Mouse (Mus musculus) layer of hippocampus, adult 9-10 months (tissue): ENCODE data around the gene Trub1.

Source experiments
- DNase-seq: peaks from one replicate; pipeline ENCODE4 v3.0.0; 2022; ENCODE audit warnings: low spot score

Gene Trub1

GRCm38 (mm10) chr19:57498110-57498743 lies 45.5 kb downstream of the Trub1 start:
- DNase-seq, result no peak

DNA sequence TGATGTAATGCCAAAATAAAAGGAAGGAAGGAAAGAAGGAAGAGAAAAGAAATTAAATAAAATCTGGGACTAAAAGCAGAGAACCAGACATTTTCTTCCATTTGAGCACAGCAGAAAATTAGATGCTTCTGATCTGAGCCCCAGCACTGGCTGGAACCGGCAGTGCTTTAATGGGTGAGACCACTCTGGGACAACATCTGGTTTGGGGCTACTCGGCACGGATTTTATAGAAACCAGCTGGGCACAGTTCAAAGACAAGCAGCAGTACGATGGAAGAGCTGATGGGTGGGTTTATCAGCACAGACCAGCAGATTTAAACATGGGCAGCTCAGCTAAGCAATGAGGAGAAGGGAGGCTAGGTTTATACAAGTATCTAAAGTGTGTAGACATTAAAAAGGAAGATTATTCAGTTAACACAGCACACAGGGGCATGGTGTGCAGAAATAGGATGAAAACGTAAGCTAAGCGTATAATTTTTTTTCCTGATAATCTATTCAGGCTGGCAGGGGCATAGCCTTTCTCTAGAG lies 46.2 kb downstream of the Trub1 start:
- DNase-seq, result no peak

DNA sequence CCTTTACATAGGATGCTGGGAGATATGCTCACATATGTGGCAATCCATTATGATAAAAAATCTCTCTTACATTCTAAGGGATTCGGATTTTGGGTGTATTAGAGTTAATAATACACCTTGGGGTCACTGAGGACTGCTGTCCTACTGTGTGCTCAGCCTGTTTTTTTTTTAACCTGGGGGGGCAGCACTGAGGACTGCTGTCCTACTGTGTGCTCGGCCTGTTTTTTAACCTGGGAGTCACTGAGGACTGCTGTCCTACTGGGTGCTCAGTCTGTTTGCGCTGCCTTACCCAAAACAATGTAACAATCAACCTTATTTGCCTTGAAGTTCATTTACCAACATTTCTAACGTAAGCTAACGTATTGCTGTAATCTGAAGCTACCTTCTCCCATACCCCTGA lies 47.5 kb downstream of the Trub1 start:
- DNase-seq, result no peak

DNA sequence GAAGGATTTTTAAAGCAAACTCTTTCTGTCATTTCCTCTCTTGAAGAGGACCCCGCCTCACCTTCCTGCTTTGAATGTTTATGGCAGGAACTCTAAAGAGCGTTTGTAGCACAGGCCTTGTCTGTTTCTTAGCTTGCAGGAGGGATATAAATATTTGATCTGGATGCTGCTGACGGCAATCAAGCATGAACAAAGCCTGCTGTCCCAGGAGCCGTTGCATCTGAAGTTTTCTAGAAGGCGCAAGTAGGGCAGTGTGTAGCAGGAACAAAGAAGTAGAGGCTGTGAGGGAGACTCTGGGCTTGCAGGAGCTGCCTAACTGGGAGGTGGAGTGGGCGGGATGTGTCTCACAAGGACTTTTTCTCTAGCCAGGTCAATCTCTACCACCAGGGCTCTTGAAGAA lies 50.4 kb downstream of the Trub1 start:
- DNase-seq, result no peak

GRCm38 (mm10) chr19:57505048-57505932 lies 52.6 kb downstream of the Trub1 start:
- DNase-seq, result no peak

DNA sequence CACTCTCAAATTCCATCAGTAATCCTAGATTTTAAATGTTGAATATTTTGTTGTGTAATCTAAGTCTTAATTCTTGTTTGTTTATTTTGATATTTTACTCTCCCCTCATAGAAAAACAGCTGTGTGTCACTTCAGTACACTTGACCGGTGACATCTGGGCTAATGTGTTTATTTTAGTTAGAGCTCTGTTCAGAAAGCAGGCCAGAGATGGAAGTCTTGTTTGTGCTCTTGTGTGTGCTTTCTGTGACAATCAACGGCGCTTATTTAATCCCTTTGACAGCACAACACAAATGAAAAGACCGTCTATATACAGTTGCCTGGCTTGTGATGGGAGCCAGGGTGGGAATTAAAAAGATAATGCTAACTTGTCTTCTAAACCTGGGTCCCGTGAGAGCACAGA lies 53.9 kb downstream of the Trub1 start:
- no peak for DNase-seq

GRCm38 (mm10) chr19:57508261-57508788 lies 55.6 kb downstream of the Trub1 start:
- DNase-seq, result no peak

DNA sequence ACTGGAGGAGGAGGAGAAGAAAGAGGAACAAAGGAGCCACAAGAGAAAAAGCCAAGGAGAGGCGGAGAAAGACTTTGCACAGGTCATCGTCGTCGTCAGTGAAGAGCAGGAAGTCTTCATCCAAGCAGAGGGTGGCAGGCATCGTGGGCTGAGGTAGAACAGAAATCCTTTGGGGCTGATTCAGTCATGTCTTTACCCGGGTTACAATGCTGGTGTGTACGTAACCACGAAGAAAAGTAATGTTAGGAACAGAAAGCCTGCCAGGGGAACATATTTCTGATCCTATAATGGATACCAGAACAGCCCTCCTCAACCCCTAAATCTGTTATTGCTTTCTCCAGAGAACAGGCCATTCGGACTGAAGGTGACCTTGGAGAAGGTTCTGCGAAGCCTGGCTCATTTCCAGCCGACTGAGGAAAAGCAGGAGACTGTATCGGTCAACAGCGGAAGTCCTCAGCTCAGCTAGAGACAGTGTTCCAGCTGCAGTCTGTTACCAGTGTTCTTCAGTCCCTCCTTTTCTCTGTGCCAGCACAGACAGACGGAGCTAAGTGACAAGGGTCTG lies 57.1 kb downstream of the Trub1 start:
- no peak for DNase-seq

DNA sequence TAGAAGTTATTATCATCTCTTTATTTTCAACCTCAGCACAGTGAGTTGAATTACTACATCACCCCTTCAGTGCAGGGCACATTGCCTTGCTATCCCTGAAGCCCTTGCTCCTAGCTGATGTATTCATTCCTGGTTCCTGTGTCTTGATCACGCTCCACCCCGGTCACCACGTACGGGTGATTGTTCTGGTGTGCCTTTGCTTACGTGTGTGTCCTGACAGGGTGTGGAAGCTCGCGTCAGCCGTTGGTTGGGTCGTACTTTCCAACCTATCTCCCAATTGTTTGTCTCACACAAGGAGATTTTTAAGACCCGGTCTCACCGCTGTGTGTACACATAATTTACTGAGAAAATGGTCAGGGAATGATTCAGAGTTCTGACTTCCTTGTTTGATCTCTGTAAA lies 58.1 kb downstream of the Trub1 start:
- no peak for DNase-seq

DNA sequence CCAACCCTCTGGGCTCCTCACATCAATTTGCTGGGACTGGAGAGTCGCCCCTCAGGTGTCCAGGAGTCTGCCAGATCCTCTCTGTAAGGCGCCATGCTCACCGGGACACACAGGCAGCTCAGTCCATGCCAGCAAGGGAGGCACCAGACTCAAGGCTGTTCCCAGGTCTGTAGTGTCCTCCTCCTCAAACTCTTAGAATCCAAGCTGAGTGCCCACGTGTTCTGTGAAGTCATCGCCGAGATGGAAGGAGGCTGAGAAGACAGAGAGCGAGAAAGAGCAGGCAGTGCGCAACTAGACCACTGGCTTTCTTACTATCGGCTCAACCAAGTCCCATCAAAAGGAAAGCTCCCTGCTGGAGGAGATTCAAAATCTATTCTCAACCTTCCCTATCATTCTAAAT lies 60.4 kb downstream of the Trub1 start:
- DNase-seq, result no peak

- DNase-seq, result no peak
These were observed 69.0 kb downstream of the Trub1 start for GRCm38 (mm10) chr19:57521721-57522120.

DNA sequence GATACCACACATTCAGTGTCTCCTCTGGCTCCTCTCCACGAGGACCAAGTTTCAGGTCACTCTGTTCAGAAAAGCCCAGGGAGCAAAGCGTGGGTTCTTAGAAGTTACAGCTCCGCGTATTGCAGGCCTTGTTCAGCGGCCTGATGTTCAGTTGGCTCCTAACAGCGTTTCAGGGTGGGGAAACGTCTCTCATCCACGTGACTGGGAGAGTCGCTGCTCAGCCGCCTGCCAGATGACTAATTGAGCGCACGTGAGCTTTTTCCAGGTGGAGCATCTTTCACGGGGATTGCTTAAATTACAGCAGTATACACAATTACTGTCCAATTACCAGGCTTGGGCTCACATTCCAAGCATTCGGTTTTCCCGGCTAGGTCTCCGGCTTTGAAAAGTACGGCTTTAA lies 70.7 kb downstream of the Trub1 start:
- no peak for DNase-seq

DNA sequence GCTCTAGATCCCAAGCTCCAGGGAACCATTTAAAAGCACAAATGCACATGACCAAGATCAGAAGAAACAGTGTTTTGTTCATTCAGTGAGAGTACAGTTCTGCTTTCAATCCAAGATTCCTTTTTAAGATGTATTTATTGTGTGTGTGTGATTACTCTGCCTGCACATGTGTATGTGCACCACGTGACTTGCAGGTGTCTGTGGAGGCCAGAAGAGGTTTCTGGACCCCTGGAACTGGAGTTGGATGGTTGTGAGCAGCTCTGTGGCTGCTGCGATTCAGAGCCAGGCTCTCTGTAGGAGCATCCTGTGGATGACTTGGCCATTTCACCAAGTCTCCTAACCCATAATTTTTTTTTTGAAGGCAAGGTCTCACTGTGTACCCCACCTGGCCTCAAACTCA lies 73.0 kb downstream of the Trub1 start:
- no peak for DNase-seq

DNA sequence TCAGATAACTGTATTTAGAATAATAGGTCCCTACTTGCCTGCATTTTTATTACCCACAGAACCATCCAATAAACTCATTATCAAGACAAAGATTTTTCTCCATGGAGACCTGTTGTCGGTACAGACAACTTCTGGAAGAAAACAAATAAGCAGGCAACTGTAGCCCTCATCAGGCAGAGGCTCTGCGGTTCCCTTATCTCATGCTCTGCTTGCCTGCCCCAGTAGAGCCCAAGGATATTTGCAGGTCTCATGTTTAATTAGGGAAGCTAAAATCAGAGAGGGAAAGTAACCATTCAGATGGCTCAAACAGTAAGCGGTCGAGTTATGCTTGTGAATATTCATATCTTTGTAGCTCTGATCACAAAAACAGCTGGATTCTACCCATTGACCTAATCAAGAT lies 77.5 kb downstream of the Trub1 start:
- DNase-seq, result no peak

GRCm38 (mm10) chr19:57534262-57534661 lies 81.5 kb downstream of the Trub1 start:
- DNase-seq, result no peak

- no peak for DNase-seq
These were observed 83.8 kb downstream of the Trub1 start for GRCm38 (mm10) chr19:57536512-57536911.

DNA sequence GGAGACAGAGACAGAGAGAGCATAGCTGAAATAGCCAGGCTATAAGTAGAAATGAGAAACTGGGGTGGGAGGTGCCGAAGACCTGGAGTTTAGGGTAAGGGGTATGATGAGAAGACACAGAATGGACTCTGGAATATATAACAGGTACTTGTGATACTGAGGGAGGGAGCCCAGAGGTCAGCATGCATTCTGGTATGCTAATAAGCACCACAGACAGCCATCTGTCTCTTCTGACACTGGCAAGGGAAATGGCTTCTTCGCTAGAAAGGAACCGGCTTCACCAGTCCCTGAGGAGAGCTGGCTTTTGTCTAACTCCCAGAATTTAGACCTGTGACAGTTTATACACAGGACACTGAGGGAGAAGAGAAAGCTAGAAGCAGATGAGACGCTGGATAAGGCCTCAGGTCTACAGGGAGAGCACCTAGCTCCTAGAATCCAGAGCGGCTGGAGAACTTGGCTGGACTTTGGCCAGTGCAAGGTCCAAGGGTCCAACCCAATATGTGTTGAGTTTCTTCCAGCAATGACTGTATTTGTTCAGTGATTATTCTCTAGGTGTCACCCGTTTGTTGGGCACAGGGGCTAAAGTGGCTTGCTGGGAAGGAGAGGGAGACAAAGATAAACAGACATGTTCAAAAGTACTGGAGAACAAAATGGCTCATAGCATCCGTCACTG lies 84.9 kb downstream of the Trub1 start:
- no peak for DNase-seq

GRCm38 (mm10) chr19:57540118-57540517 lies 87.4 kb downstream of the Trub1 start:
- DNase-seq, result no peak
